Mouse (Mus musculus) A20 (cell line): ENCODE results near the gene Prps1l3.
"Not testable (repeated sequence)": the region's sequence is repeated elsewhere in the genome, so short reads cannot be mapped to it uniquely, and the experiment has no call there.

Source experiments
- DNase-seq: peaks from one replicate; pipeline ENCODE4 v3.0.0-alpha.2; 2011; ENCODE audit warnings: low read depth, low spot score

The Prps1l3 gene

GRCm38 (mm10) chr12:57230192-57230706 is at the start of gene Prps1l3, which contains the start of gene Mipol1:
Gene Prps1l3, plus strand, starts transcription at chr12:57230412.
Gene Mipol1, plus strand, starts transcription at chr12:57230427.
- peak; percentile 97 for DNase-seq

- no peak for DNase-seq
Observed at GRCm38 (mm10) chr12:57184401-57185147, 45.6 kb upstream of the Prps1l3 start.

GRCm38 (mm10) chr12:57185475-57185874 is 44.7 kb upstream of the Prps1l3 start:
- peak; percentile 23 for DNase-seq

- DNase-seq: no peak
Observed at GRCm38 (mm10) chr12:57186126-57186525, 44.1 kb upstream of the Prps1l3 start.

- DNase-seq: no peak
Observed at GRCm38 (mm10) chr12:57187032-57187431, 43.2 kb upstream of the Prps1l3 start.

GRCm38 (mm10) chr12:57194609-57195008 is 35.6 kb upstream of the Prps1l3 start:
- DNase-seq: peak; percentile 4

GRCm38 (mm10) chr12:57196286-57196607 is 34.0 kb upstream of the Prps1l3 start:
- DNase-seq: no peak

- no peak for DNase-seq
Observed at GRCm38 (mm10) chr12:57196608-57197362, 33.4 kb upstream of the Prps1l3 start.

- DNase-seq: no peak
Observed at GRCm38 (mm10) chr12:57197363-57198026, 32.7 kb upstream of the Prps1l3 start, which contains the start of gene Slc25a21. Gene Slc25a21, minus strand, starts transcription at chr12:57197472.

DNA sequence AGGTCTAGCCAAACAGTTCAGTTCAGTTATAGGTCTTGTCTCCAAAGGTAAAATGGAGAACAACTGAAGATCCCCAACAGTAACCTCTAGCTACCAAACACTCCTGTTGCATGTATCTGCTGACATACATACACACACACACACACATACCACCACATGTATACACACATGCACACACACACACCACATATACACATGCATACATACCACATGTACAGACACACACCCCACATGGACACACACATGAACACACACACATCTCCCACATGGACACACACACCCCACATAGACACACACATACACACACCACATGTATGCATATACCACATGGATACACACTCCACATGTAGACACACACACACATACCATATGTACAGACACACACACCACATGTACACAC is 31.9 kb upstream of the Prps1l3 start:
- DNase-seq: no peak

DNA sequence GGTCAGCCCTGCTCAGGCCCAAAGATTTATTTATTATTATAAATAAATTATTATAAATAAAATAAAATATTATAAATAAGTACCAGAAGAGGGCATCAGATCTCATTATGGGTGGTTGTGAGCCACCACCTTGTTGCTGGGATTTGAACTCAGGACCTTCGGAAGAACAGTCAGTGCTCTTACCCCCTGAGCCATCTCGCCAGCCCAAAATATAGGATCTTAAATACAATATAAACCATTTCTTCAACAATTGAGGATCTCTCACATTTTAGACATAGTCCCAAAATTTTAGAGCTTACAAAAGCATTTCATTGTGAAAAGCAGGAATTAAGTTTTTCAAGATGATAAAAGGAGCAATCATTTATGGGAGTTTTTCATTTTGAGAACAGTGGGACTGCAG is 30.8 kb upstream of the Prps1l3 start:
- DNase-seq: no peak

DNA sequence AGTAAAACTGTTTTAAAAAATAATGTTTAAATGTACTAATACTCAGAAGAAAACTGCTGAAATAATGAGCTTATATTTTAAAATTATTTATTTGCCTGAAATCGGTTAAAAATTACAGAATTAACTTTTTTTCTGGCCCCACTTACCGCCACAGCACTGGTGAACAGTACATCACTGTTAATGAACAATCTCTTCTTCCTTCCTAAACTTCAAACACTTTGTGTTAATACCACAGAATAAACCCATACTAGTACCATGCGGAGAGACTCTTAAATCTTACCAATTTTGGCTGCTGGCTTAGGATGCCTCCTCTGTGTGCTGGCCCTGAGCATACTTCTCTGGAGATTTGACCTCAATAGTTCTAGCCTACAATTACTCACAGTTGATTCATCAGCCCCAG is 28.3 kb upstream of the Prps1l3 start:
- DNase-seq: no peak

DNA sequence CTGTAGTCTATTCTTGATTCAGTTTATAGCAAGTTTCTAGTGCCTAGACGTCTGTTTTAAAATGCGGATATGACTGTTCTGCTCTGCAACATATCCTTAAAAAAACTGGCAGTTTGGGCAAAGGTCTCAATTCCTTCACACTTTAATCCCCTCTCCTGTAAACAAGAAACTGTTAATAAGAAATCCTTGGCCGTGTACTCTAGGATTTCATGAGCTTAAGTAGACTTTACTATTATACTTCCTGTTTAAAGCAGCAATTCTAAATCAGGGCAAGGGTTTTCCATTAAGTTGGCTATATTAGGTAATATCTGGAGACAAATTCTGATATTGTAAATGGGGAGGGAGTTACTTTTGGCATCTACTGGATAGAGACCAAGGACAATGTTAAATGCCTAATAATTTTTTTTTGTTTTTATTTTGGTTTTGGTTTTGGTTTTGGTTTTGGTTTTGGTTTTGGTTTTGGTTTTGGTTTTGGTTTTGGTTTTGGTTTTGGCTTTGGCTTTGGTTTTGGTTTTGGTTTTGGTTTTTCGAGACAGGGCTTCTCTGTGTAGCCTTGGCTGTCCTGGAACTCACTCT is 25.8 kb upstream of the Prps1l3 start:
- DNase-seq: no peak

DNA sequence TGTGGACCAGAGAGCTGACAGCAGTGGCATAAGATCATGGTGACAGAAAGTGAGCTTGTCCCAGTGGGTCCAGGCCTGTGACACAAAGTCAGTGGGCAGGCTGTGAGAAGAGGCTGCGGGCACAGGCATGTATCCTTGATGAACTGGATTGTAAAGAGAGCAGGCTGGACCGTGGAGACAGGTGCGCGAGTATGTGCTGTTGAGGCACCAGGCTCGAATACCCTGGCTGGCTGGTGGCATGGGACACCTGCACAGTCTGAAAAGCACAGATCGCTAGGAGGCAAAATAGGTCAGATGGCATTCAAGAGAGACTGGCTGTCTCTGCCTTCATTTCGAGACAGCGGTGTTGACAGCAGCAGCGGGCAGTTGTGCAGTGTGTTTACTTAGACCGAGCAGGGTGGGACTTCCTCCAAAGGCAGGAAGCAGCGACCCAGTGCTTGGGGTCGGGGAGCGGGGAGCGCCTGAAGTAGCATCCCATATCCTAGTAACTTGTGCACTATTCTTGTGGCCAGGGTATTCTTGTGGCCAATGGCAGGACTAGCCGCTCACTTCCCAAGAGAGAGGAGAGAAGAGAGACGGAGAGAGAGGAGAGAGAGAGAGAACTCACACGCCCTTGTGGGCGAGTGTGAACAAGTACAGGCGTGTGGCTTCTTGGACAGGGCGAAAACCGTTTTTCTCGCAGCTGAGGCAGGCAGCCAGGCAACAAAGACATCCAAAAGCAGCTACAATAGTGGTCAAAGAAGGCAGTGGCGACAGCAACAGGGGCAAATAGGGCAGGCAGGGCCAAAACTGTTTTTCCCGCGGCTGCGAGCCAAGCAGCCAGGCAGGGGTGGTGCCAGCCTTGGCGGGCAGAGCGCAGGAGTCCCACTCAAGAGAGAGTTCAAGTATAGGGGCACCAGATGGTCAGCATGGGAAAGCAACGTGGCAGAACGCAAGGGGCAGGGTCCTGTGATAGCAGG is 18.6 kb upstream of the Prps1l3 start:
- no peak for DNase-seq

- not testable (repeated sequence) for DNase-seq
Observed at GRCm38 (mm10) chr12:57212463-57212862, 17.7 kb upstream of the Prps1l3 start.

GRCm38 (mm10) chr12:57226411-57226810 is 3.8 kb upstream of the Prps1l3 start:
- no peak for DNase-seq

DNA sequence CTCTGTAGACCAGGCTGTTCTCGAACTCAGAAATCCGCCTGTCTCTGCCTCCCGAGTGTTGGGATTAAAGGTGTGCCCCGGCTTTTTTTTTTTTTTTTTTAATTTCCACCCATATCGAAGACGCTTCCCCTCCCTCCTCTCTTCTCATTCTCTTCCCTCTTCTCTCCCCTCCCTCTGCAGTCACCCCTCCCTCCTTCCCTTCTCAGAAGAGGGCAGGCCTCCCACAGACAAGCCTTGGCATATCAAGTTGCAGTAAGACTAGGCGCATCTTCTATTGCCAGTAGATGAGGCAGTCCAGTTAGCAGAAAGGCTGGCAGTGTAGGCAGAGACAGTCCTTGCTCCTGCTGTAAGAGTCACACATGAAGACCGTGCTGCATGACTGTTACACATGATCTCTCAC is 2.4 kb upstream of the Prps1l3 start:
- DNase-seq: no peak

- DNase-seq: no peak
Observed at GRCm38 (mm10) chr12:57229703-57230102, 509 bp upstream of the Prps1l3 start.

DNA sequence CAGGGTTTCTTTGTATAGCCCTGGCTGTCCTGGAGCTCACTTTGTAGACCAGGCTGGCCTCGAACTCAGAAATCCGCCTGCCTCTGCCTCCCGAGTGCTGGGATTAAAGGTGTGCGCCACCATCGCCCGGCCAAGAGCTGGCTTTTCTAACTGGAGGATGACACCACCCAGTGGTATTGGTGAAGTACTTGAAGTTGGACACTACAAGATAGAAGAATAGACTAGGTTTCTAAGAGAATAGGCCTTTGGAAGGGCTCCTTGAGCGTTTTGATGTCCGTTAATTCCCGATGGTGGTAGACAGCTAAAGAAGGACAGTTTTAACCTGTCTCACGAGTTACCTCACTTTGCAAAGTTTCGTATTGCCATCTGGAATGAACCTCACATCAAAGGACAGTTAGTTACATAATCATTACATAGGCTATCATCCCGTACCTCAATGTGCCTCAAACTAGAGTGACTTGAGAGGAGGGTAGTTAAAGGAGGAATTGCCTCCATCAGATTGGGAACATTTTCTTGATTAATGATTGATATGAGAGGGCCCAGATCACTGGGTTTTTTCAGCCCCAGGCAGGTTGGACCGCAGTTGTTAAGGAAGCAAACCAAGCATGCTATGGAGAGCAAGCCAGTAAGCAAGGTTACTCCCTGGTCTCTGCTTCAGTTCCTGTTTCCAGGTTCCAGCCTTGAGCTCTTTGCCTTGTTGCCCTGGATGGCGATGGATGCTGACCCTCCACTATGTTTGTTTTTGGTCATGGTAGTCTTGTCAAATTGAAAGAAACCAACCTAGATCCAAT is 1.1 kb downstream of the Prps1l3 start:
- DNase-seq: peak; percentile 81

DNA sequence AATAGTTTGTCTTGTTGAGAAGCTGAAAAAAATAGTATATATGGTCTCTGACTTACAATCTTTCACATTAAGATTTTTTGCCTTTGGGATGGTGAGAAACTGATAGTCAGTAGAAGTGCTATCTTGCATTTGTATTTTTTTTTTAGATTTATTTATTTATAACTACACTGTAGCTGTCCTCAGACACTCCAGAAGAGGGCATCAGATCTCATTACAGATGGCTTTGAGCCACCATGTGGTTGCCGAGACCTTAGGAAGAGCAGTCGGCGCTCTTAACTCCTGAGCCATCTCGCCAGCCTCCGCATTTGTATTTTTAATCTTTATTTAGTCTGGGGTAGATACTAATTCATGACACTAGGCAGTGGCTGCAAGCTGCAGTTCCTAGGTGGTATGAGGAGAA is 3.2 kb downstream of the Prps1l3 start:
- DNase-seq: peak; percentile 63
